Mouse (Mus musculus) forebrain, postnatal 0 days (tissue): ENCODE measurements at regions not wholly inside any gene's neighbourhood (a gene's known extent, or its start where the extent isn't known, plus 50 kb on each side); places are given as distances from the start of the nearest gene placed in this dataset.
"Not testable (repeated sequence)": the region's sequence is repeated elsewhere in the genome, so short reads cannot be mapped to it uniquely, and the experiment has no call there.

Source experiments
- ATAC-seq: fragments of 200-750 bp; cut with Nextera tagmentation; 2 replicates; pipeline ENCODE4 v1.8.0; 2017; ENCODE audit warnings: mild to moderate bottlenecking, moderate library complexity
- DNase-seq: peaks from one replicate; pipeline ENCODE4 v3.0.0-alpha.2; 2015
- H3K27ac ChIP-seq: fragments of 300-500 bp; sonication (generic); 2 replicates; pipeline ENCODE4 v1.5.1; 2014; ENCODE audit warnings: low read depth, mild to moderate bottlenecking, antibody characterized with exemption, low read length, moderate library complexity, mixed read lengths
- H3K27me3 ChIP-seq: fragments of 300-500 bp; sonication (generic); 2 replicates; pipeline ENCODE4 v1.6.1; 2014; ENCODE audit warnings: mild to moderate bottlenecking, low read length, mixed read lengths; ENCODE audit not compliant: insufficient read depth
- H3K36me3 ChIP-seq: fragments of 300-500 bp; sonication (generic); 2 replicates; pipeline ENCODE4 v1.6.1; 2014; ENCODE audit warnings: mild to moderate bottlenecking, moderate library complexity; ENCODE audit not compliant: insufficient read depth
- H3K4me1 ChIP-seq: fragments of 300-500 bp; sonication (generic); 2 replicates; pipeline ENCODE4 v1.6.1; 2014; ENCODE audit warnings: antibody characterized with exemption; ENCODE audit not compliant: insufficient read depth
- H3K4me2 ChIP-seq: fragments of 300-500 bp; sonication (generic); 2 replicates; pipeline ENCODE4 v1.6.1; 2014; ENCODE audit warnings: low read depth, mild to moderate bottlenecking, moderate library complexity
- H3K4me3 ChIP-seq: fragments of 300-500 bp; sonication (generic); 2 replicates; pipeline ENCODE4 v1.5.1; 2014; ENCODE audit warnings: low read depth, low read length, mixed read lengths
- H3K9ac ChIP-seq: fragments of 300-500 bp; sonication (generic); 2 replicates; pipeline ENCODE4 v1.6.1; 2014; ENCODE audit warnings: mild to moderate bottlenecking
- H3K9me3 ChIP-seq: fragments of 300-500 bp; sonication (generic); 2 replicates; pipeline ENCODE4 v1.6.1; 2016; ENCODE audit warnings: low read length
- CTCF ChIP-seq: sonication (generic); IDR thresholded peaks from 2 replicates; pipeline ENCODE4 v1.5.1; 2016; ENCODE audit warnings: antibody characterized with exemption, control low read depth, low read depth
- WGBS: fragments of 180-500 bp; shearing (Covaris S2); extraction: QIAGEN DNeasy Blood & Tissue Kit; methylation state at CpG from one replicate; pipeline ENCODE4 v1.1.7; 2014; 5-methylcytosine and 5-hydroxymethylcytosine counted together

GRCm38 (mm10) chr10:119082861-119083260 lies 157.0 kb downstream of the Cand1 start:
- DNase-seq (no peak), ATAC-seq (no peak)
- Histone ChIP-seq H3K4me3 (no peak overlapping the region), H3K27ac (no peak overlapping the region), H3K4me1 (no peaks in the 10 kb centered on the region), H3K9me3 (no peaks in the 10 kb centered on the region), H3K36me3 (no peaks in the 10 kb centered on the region), H3K4me2 (no peak overlapping the region), H3K9ac (no peak overlapping the region), H3K27me3 (no peaks in the 10 kb centered on the region)
- TF ChIP-seq CTCF, result no peak
- 90% methylated on average over 2 of the region's 2 CpGs for WGBS

DNA sequence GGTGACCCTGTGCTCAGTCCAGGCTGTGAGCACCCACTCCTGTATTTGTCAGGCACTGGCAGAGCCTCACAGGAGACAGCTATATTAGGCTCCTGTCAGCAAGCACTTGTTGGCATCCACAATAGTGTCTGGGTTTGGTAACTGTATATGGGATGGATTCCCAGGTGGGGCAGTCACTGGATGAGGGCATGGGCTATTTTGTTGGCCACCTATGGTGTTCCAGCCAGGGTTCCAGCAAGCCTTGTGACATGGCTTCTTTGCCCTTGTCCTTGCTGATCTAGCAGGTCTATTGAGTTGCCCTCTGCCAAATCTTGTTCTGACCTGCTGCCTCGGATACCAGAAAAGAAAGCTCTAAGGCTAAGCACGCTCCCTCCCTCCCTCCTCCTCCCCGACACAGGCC lies 158.1 kb downstream of the Cand1 start:
- not testable (repeated sequence) for DNase-seq, H3K36me3 ChIP-seq, H3K27me3 ChIP-seq, H3K27ac ChIP-seq, H3K4me3 ChIP-seq, ATAC-seq, H3K4me2 ChIP-seq, H3K4me1 ChIP-seq, H3K9ac ChIP-seq, H3K9me3 ChIP-seq
- WGBS, result 75% methylated on average over 3 of the region's 3 CpGs

- DNase-seq (no peak), ATAC-seq (no peak)
- Histone ChIP-seq H3K4me1 (no peaks in the 10 kb centered on the region), H3K36me3 (no peaks in the 10 kb centered on the region), H3K9ac (no peak overlapping the region), H3K27me3 (no peaks in the 10 kb centered on the region), H3K27ac (no peak overlapping the region), H3K4me2 (no peak overlapping the region), H3K4me3 (no peak overlapping the region), H3K9me3 (no peaks in the 10 kb centered on the region)
- no peak for TF ChIP-seq CTCF
- WGBS, result 34% methylated on average over 12 of the region's 12 CpGs
Observed at GRCm38 (mm10) chr10:119076100-119076566, 163.7 kb downstream of the Cand1 start.

- no peaks in the 10 kb centered on the region for H3K4me1 ChIP-seq
- 90% methylated on average over 15 of the region's 15 CpGs for WGBS
- no peak for TF ChIP-seq CTCF
- H3K9ac ChIP-seq, result no peak overlapping the region
- no peaks in the 10 kb centered on the region for H3K36me3 ChIP-seq
- DNase-seq (no peak), ATAC-seq (no peak)
- no peak overlapping the region for H3K27ac ChIP-seq
- no peaks in the 10 kb centered on the region for H3K27me3 ChIP-seq
- no peak overlapping the region for H3K4me2 ChIP-seq
- no peaks in the 10 kb centered on the region for H3K9me3 ChIP-seq
- H3K4me3 ChIP-seq, result no peak overlapping the region
Observed at GRCm38 (mm10) chr10:119074887-119075286, 165.0 kb downstream of the Cand1 start.

DNA sequence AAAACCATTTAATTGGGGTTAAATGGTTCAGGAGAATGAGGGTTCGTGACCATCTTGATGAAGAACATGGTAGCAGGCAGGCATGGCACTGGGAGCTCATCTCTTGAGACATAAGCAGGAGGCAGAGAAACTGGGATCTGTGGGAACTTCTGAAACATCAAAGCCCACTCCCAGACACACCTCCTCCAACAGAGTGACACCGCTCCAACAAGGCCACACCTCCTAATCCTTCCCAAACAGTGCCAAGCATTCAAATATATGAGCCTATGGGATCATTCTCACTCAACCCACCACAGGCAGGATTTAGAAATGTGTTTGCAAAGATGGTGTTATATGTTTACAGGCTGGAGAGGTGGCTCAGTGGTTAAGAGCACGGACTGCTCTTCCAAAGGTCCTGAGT lies 165.9 kb downstream of the Cand1 start:
- no peak overlapping the region for H3K9ac ChIP-seq
- no peak for TF ChIP-seq CTCF
- no peaks in the 10 kb centered on the region for H3K36me3 ChIP-seq
- no peak overlapping the region for H3K4me3 ChIP-seq
- no peak overlapping the region for H3K27ac ChIP-seq
- no peak for DNase-seq
- no peak overlapping the region for H3K4me2 ChIP-seq
- H3K4me1 ChIP-seq, result no peaks in the 10 kb centered on the region
- ATAC-seq, result no peak
- H3K9me3 ChIP-seq, result no peaks in the 10 kb centered on the region
- no peaks in the 10 kb centered on the region for H3K27me3 ChIP-seq
- 95% methylated on average over 3 of the region's 3 CpGs for WGBS

DNA sequence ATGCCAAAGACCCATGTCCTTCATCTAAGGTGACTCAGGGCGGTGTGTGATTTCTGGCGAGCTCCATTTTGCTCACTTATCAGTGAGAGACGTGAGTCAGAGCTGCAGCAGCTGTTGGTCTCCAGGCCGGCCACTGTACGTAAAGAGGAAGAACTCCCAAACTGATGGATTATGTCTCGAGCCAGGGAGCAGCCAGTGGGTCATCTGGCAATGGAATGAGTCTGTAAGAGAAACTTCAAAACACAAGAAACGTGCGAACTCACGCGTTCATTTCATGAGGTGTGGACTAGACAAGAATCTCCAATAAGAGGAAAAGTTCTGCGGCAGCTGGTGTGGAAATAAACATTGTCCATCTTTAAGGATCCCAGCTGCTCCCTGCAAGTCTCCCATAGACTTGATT lies 170.4 kb downstream of the Cand1 start:
- no peak overlapping the region for H3K4me2 ChIP-seq
- WGBS, result 87% methylated on average over 11 of the region's 11 CpGs
- H3K36me3 ChIP-seq, result no peaks in the 10 kb centered on the region
- no peak for TF ChIP-seq CTCF
- DNase-seq (no peak), ATAC-seq (no peak)
- no peak overlapping the region for H3K27ac ChIP-seq
- no peak overlapping the region for H3K4me3 ChIP-seq
- no peak overlapping the region for H3K9ac ChIP-seq
- H3K9me3 ChIP-seq, result no peaks in the 10 kb centered on the region
- H3K27me3 ChIP-seq, result no peaks in the 10 kb centered on the region
- H3K4me1 ChIP-seq, result no peaks in the 10 kb centered on the region

DNA sequence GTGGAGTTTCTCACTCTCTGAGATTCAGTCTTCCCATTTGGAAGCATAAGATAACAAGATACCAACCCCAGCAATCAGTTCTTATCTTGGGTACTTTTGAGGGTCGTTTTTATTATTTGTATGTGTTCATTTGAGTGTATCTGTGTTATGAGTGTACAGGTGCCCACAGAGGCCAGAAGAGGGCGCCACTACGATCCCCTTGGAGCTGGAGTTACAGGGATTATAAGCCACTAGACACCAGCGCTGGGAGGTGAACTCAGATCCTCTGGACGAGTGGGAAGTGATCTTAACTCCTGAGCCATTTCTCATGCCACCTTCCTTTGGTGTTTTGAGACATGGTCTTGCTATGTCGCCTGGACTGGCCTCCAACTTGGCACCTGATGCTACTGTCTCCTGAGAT lies 172.0 kb downstream of the Cand1 start:
- ATAC-seq, result no peak
- Histone ChIP-seq H3K4me3 (no peak overlapping the region), H3K4me1 (no peaks in the 10 kb centered on the region), H3K36me3 (no peaks in the 10 kb centered on the region), H3K27me3 (no peaks in the 10 kb centered on the region), H3K9me3 (no peaks in the 10 kb centered on the region), H3K9ac (no peak overlapping the region), H3K4me2 (no peak overlapping the region), H3K27ac (no peak overlapping the region)
- WGBS, result 91% methylated on average over 6 of the region's 6 CpGs
- DNase-seq, result no peak
- no peak for TF ChIP-seq CTCF

GRCm38 (mm10) chr10:119067366-119067765 lies 172.5 kb downstream of the Cand1 start:
- DNase-seq, result no peak
- H3K27me3 ChIP-seq, result no peaks in the 10 kb centered on the region
- WGBS, result 94% methylated on average over 8 of the region's 8 CpGs
- H3K4me2 ChIP-seq, result no peak overlapping the region
- TF ChIP-seq CTCF, result no peak
- ATAC-seq, result no peak
- H3K9ac ChIP-seq, result no peak overlapping the region
- H3K36me3 ChIP-seq, result no peaks in the 10 kb centered on the region
- H3K4me3 ChIP-seq, result no peak overlapping the region
- H3K4me1 ChIP-seq, result no peaks in the 10 kb centered on the region
- H3K27ac ChIP-seq, result no peak overlapping the region
- H3K9me3 ChIP-seq, result no peaks in the 10 kb centered on the region
